Mouse (Mus musculus) MEL (cell line): ENCODE results near the gene 1110051M20Rik. TPM values are rescaled to one million over a fixed set of nuclear protein-coding genes. Genes with fewer than 3 reads are reported as not detected.
A peak's percentile ranks its signal among the peaks of the same experiment; 100 is the strongest.
"Not testable (repeated sequence)": the region's sequence is repeated elsewhere in the genome, so short reads cannot be mapped to it uniquely, and the experiment has no call there.

Experiments used
- DNase-seq: peaks from one replicate; pipeline ENCODE4 v3.0.0; 2011; ENCODE audit warnings: low read depth, low spot score
- H3K27ac ChIP-seq: 2 replicates; pipeline ENCODE4 v1.5.1; 2012; ENCODE audit warnings: low read depth, mild to moderate bottlenecking, control low read depth, low read length, moderate library complexity; ENCODE audit not compliant: control insufficient read depth
- H3K27me3 ChIP-seq, 2 experiments: fragments of 150-350 bp in 1 of 2; sonication (generic) in 1 of 2; 2 replicates each; pipeline ENCODE4 v1.6.1; 2012; ENCODE audit warnings: low read length in 2 of 2, mild to moderate bottlenecking in 2 of 2, improper control_type of control experiment in 1 of 2, moderate library complexity in 1 of 2; ENCODE audit not compliant: insufficient read depth in 2 of 2, control insufficient read depth in 1 of 2
- H3K36me3 ChIP-seq, 2 experiments: 2 replicates each; pipeline ENCODE4 v1.6.1; 2012 to 2014; ENCODE audit warnings: low read length in 2 of 2, improper control_type of control experiment in 1 of 2, inconsistent platforms in 1 of 2, mild to moderate bottlenecking in 1 of 2; ENCODE audit not compliant: insufficient read depth in 2 of 2, control insufficient read depth in 1 of 2
- H3K4me1 ChIP-seq, 2 experiments: fragments of 150-350 bp in 1 of 2; sonication (generic) in 1 of 2; 2 replicates each; pipeline ENCODE4 v1.6.1; 2012; ENCODE audit warnings: low read length in 2 of 2, improper control_type of control experiment in 1 of 2, mild to moderate bottlenecking in 1 of 2; ENCODE audit not compliant: insufficient read depth in 2 of 2, control insufficient read depth in 1 of 2
- H3K4me3 ChIP-seq, 2 experiments: fragments of 150-350 bp in 1 of 2; sonication (generic) in 1 of 2; 2 replicates each; pipeline ENCODE4 v1.5.1; 2012; ENCODE audit warnings: low read depth in 2 of 2, low read length in 2 of 2, mild to moderate bottlenecking in 2 of 2, moderate library complexity in 2 of 2, control low read depth in 1 of 2, improper control_type of control experiment in 1 of 2; ENCODE audit not compliant: control insufficient read depth in 1 of 2, insufficient read depth in 1 of 2
- H3K79me2 ChIP-seq: 2 replicates; pipeline ENCODE4 v1.6.1; 2012; ENCODE audit warnings: mild to moderate bottlenecking, low read length, moderate library complexity; ENCODE audit not compliant: control insufficient read depth, poor library complexity, insufficient read depth
- H3K9ac ChIP-seq: 2 replicates; pipeline ENCODE4 v1.6.1; 2012; ENCODE audit warnings: low read depth, mild to moderate bottlenecking, control low read depth, low read length, moderate library complexity; ENCODE audit not compliant: control insufficient read depth, poor library complexity, severe bottlenecking
- H3K9me3 ChIP-seq: fragments of 150-350 bp; sonication (generic); replicated peaks from 2 replicates; pipeline ENCODE4 v1.6.1; 2012; ENCODE audit warnings: mild to moderate bottlenecking, low read length, improper control_type of control experiment, moderate library complexity; ENCODE audit not compliant: insufficient read depth
- BHLHE40 ChIP-seq: IDR thresholded peaks from 2 replicates; pipeline ENCODE4 v1.6.1; 2012; ENCODE audit warnings: low read depth, mild to moderate bottlenecking, inconsistent platforms, low read length, improper control_type of control experiment, borderline replicate concordance
- CTCF ChIP-seq, 3 experiments: IDR thresholded peaks in 2 of 3; conservative IDR thresholded peaks in 1 of 3; 2 replicates each; pipeline ENCODE4 v1.5.1; 2011 to 2012; ENCODE audit warnings: low read length in 3 of 3, low read depth in 2 of 3, mild to moderate bottlenecking in 2 of 3, improper control_type of control experiment in 1 of 3, inconsistent platforms in 1 of 3, mixed read lengths in 1 of 3, moderate library complexity in 1 of 3; ENCODE audit not compliant: control insufficient read depth in 1 of 3, insufficient read depth in 1 of 3, poor library complexity in 1 of 3, severe bottlenecking in 1 of 3
- ETS1 ChIP-seq: IDR thresholded peaks from 2 replicates; pipeline ENCODE4 v1.6.1; 2012; ENCODE audit warnings: low read depth, mild to moderate bottlenecking, inconsistent platforms, low read length, improper control_type of control experiment, moderate library complexity
- GABPA ChIP-seq: IDR thresholded peaks from 2 replicates; pipeline ENCODE4 v1.6.1; 2012; ENCODE audit warnings: low read depth, mild to moderate bottlenecking, inconsistent platforms, low read length, improper control_type of control experiment, moderate library complexity
- GATA1 ChIP-seq: IDR thresholded peaks from 2 replicates; pipeline ENCODE4 v1.6.1; 2011; ENCODE audit warnings: low read depth, low read length, improper control_type of control experiment
- JUND ChIP-seq: IDR thresholded peaks from 2 replicates; pipeline ENCODE4 v1.6.1; 2011; ENCODE audit warnings: low read depth, mild to moderate bottlenecking, improper control_type of control experiment, low read length
- KAT2A ChIP-seq: conservative IDR thresholded peaks from 2 replicates; pipeline ENCODE4 v1.6.1; 2012; ENCODE audit warnings: low read depth, low read length, improper control_type of control experiment, inconsistent platforms
- MAX ChIP-seq: IDR thresholded peaks from 2 replicates; pipeline ENCODE4 v1.6.1; 2011; ENCODE audit warnings: low read length, improper control_type of control experiment
- MEF2A ChIP-seq: IDR thresholded peaks from 2 replicates; pipeline ENCODE4 v1.6.1; 2014; ENCODE audit warnings: low read depth, mild to moderate bottlenecking, inconsistent platforms, low read length, improper control_type of control experiment; ENCODE audit not compliant: poor library complexity, insufficient replicate concordance, severe bottlenecking; ENCODE audit errors: extremely low read depth
- MXI1 ChIP-seq: IDR thresholded peaks from 2 replicates; pipeline ENCODE4 v1.6.1; 2011; ENCODE audit warnings: mild to moderate bottlenecking, low read depth, low read length, improper control_type of control experiment
- RAD21 ChIP-seq: IDR thresholded peaks from 2 replicates; pipeline ENCODE4 v1.6.1; 2011; ENCODE audit warnings: mild to moderate bottlenecking, low read depth, low read length, improper control_type of control experiment
- RCOR1 ChIP-seq: IDR thresholded peaks from 2 replicates; pipeline ENCODE4 v1.6.1; 2012; ENCODE audit warnings: low read depth, mild to moderate bottlenecking, inconsistent platforms, low read length, improper control_type of control experiment
- SIN3A ChIP-seq: IDR thresholded peaks from 2 replicates; pipeline ENCODE4 v1.6.1; 2012; ENCODE audit warnings: low read length, improper control_type of control experiment, inconsistent platforms
- SMC3 ChIP-seq: IDR thresholded peaks from 2 replicates; pipeline ENCODE4 v1.6.1; 2011; ENCODE audit warnings: low read depth, low read length, improper control_type of control experiment
- TCF12 ChIP-seq: IDR thresholded peaks from 2 replicates; pipeline ENCODE4 v1.6.1; 2014; ENCODE audit warnings: low read depth, mild to moderate bottlenecking, inconsistent platforms, low read length, improper control_type of control experiment, moderate library complexity
- ZKSCAN1 ChIP-seq: IDR thresholded peaks from 2 replicates; pipeline ENCODE4 v1.6.1; 2012; ENCODE audit warnings: low read depth, mild to moderate bottlenecking, inconsistent platforms, low read length, improper control_type of control experiment, moderate library complexity
- ZNF384 ChIP-seq: IDR thresholded peaks from 2 replicates; pipeline ENCODE4 v1.6.1; 2012; ENCODE audit warnings: low read depth, mild to moderate bottlenecking, inconsistent platforms, low read length, improper control_type of control experiment
- polyA plus RNA-seq, 2 experiments: library from polyadenylated mRNA; stranded (reverse) in 1 of 2; unstranded in 1 of 2; fragments of >175 nt in 1 of 2; fragments of >200 nt in 1 of 2; gene quantifications; 2 replicates each; pipeline versions ENCODE4 v1.2.1 to v1.2.4; 2012; ENCODE audit warnings: low replicate concordance in 2 of 2, low read depth in 1 of 2; ENCODE audit not compliant: insufficient read length in 2 of 2, insufficient read depth in 1 of 2, missing spikeins in 1 of 2
- total RNA-seq: library from RNA; depleted of rRNA; stranded (reverse); fragments of 300-350 nt; gene quantifications from 2 replicates; pipeline ENCODE4 v1.2.3, GENCODE M21; 2012

The 1110051M20Rik gene
- total and polyA plus RNA-seq, 3 experiments = 23.0 to 23.3 TPM; not detected in 1

- no peak for TF ChIP-seq KAT2A
- no peak for TF ChIP-seq ZKSCAN1
- TF ChIP-seq RCOR1 = peak; percentile 62
Observed at GRCm38 (mm10) chr2:91244557-91245228, 199.8 kb downstream of the 1110051M20Rik start (continued).

GRCm38 (mm10) chr2:91243416-91243815 is 201.1 kb downstream of the 1110051M20Rik start:
- no peaks in the 10 kb centered on the region for H3K9me3 ChIP-seq
- H3K4me1 ChIP-seq = peaks cover 13% of the 10 kb centered on the region in 2 experiments
- no peaks in the 10 kb centered on the region for H3K27me3 ChIP-seq
- no peak overlapping the region for H3K9ac ChIP-seq
- peaks cover 0 to 16% of the 10 kb centered on the region in 2 experiments; a peak in 2 of 4 replicates for H3K36me3 ChIP-seq
- H3K4me3 ChIP-seq = no peak overlapping the region
- DNase-seq = peak; percentile 63
- TF ChIP-seq TCF12 = peak; percentile 22; the same call in 1 of the 2 replicates
- no peak for TF ChIP-seq MEF2A
- TF ChIP-seq GABPA = no peak
- peak; percentile 28; the same call in 1 of the 2 replicates for TF ChIP-seq ETS1
- no peaks in the 10 kb centered on the region for H3K79me2 ChIP-seq
- no peak overlapping the region for H3K27ac ChIP-seq

GRCm38 (mm10) chr2:91242547-91242946 is 202.0 kb downstream of the 1110051M20Rik start:
- no peaks in the 10 kb centered on the region for H3K9me3 ChIP-seq
- peaks cover 0 to 19% of the 10 kb centered on the region in 2 experiments; a peak in 2 of 4 replicates for H3K36me3 ChIP-seq
- no peak for DNase-seq
- no peak overlapping the region for H3K27ac ChIP-seq
- no peak overlapping the region for H3K4me3 ChIP-seq
- no peaks in the 10 kb centered on the region for H3K27me3 ChIP-seq
- no peak overlapping the region for H3K9ac ChIP-seq
- peaks cover 13% of the 10 kb centered on the region in 2 experiments for H3K4me1 ChIP-seq
- H3K79me2 ChIP-seq = no peaks in the 10 kb centered on the region
- TF ChIP-seq GABPA = no peak
- TF ChIP-seq ETS1 = 0 out of 2 replicates have a peak, but pooled peaks have one; percentile 36
- TF ChIP-seq MAX = peak; percentile 44; the same call in 1 of the 2 replicates
- no peak for TF ChIP-seq TCF12

- peak; percentile 53 for DNase-seq
- Histone ChIP-seq H3K27ac (peak overlapping the region; percentile 93; the same call in 1 of the 2 replicates), H3K4me3 (peak overlapping the region; percentile 79 to 86)
- not testable (repeated sequence) for H3K79me2 ChIP-seq, H3K36me3 ChIP-seq, H3K4me1 ChIP-seq, H3K9me3 ChIP-seq, H3K27me3 ChIP-seq, H3K9ac ChIP-seq
- TF ChIP-seq GATA1 (0 out of 2 replicates have a peak, but pooled peaks have one; percentile 29), BHLHE40 (0 out of 2 replicates have a peak, but pooled peaks have one; percentile 24), SIN3A (peak; percentile 41; the same call in 1 of the 2 replicates), MXI1 (peak; percentile 50), SMC3 (peak; percentile 39; the same call in 1 of the 2 replicates), RCOR1 (peak; percentile 92), CTCF (IDR thresholded peaks at IDR 0.05 in 2 of 3, conservative IDR thresholded peaks at IDR 0.05 in 1 of 3; ENCODE audit: control insufficient read depth in 1 of 3, insufficient read depth in 1 of 3, low read depth in 2 of 3, low read length in 3 of 3, poor library complexity in 1 of 3, severe bottlenecking in 1 of 3) (peak in 1 of 3 experiments; percentile 58; a peak in 2 of 6 replicates), JUND (0 out of 2 replicates have a peak, but pooled peaks have one; percentile 9), ZNF384 (peak; percentile 87), RAD21 (peak; percentile 5; the same call in 1 of the 2 replicates)
Observed at GRCm38 (mm10) chr2:91237511-91238080, 206.9 kb downstream of the 1110051M20Rik start.
